Mouse (Mus musculus) ES-E14 (cell line): ENCODE results near the gene Lpp. TPM values are rescaled to one million over a fixed set of nuclear protein-coding genes. Genes with fewer than 3 reads are reported as not detected.

ENCODE experiments used
- DNase-seq: peaks from one replicate; pipeline ENCODE4 v3.0.0-alpha.2; 2013; ENCODE audit warnings: low read depth, low spot score
- H3K27ac ChIP-seq: 2 replicates; pipeline ENCODE4 v1.5.1; 2012; ENCODE audit warnings: low read depth, mild to moderate bottlenecking, low read length, moderate library complexity, mixed read lengths; ENCODE audit not compliant: poor library complexity, insufficient read depth, severe bottlenecking
- H3K36me3 ChIP-seq: 2 replicates; pipeline ENCODE4 v1.6.1; 2012; ENCODE audit warnings: mild to moderate bottlenecking, low read length, moderate library complexity, mixed read lengths; ENCODE audit not compliant: control insufficient read depth, poor library complexity, insufficient read depth, severe bottlenecking
- H3K4me1 ChIP-seq, 2 experiments: fragments of 150-350 bp in 1 of 2; sonication (generic) in 1 of 2; 2 replicates each; pipeline ENCODE4 v1.6.1; 2012; ENCODE audit warnings: low read length in 2 of 2, mild to moderate bottlenecking in 1 of 2, mixed read lengths in 1 of 2; ENCODE audit not compliant: control insufficient read depth in 2 of 2, insufficient read depth in 2 of 2, poor library complexity in 1 of 2
- H3K4me3 ChIP-seq, 2 experiments: fragments of 150-350 bp in 1 of 2; sonication (generic) in 1 of 2; 2 replicates each; pipeline ENCODE4 v1.5.1; 2012; ENCODE audit warnings: low read length in 2 of 2, low read depth in 1 of 2, mild to moderate bottlenecking in 1 of 2, mixed read lengths in 1 of 2; ENCODE audit not compliant: insufficient read depth in 1 of 2, poor library complexity in 1 of 2, severe bottlenecking in 1 of 2
- H3K9ac ChIP-seq: 2 replicates; pipeline ENCODE4 v1.6.1; 2012; ENCODE audit warnings: low read depth, mild to moderate bottlenecking, low read length, mixed read lengths; ENCODE audit not compliant: poor library complexity, insufficient read depth, severe bottlenecking
- H3K9me3 ChIP-seq: fragments of 150-350 bp; sonication (generic); 2 replicates; pipeline ENCODE4 v1.6.1; 2012; ENCODE audit warnings: low read depth, mild to moderate bottlenecking, low read length; ENCODE audit not compliant: control insufficient read depth, insufficient read depth
- CHD2 ChIP-seq: IDR thresholded peaks from 2 replicates; pipeline ENCODE4 v1.6.1; 2014; ENCODE audit warnings: mild to moderate bottlenecking, low read depth, low read length, inconsistent platforms
- HCFC1 ChIP-seq: IDR thresholded peaks from 2 replicates; pipeline ENCODE4 v1.6.1; 2012; ENCODE audit warnings: low read length, inconsistent platforms, borderline replicate concordance; ENCODE audit not compliant: insufficient read depth
- MAFK ChIP-seq: IDR thresholded peaks from 2 replicates; pipeline ENCODE4 v1.6.1; 2014; ENCODE audit warnings: mild to moderate bottlenecking, low read depth, low read length, inconsistent platforms; ENCODE audit not compliant: insufficient read depth
- ZC3H11A ChIP-seq: IDR thresholded peaks from 2 replicates; pipeline ENCODE4 v1.6.1; 2012; ENCODE audit warnings: low read depth, mild to moderate bottlenecking, inconsistent platforms, low read length, borderline replicate concordance
- ZNF384 ChIP-seq: IDR thresholded peaks from 2 replicates; pipeline ENCODE4 v1.6.1; 2012; ENCODE audit warnings: low read depth, low read length, inconsistent platforms
- in situ Hi-C, 2 experiments: fragments of 600-800 bp; cut with MboI; formaldehyde crosslinking; loops; one replicate each; pipeline ENCODE4 v1.15.1; 2025; ENCODE audit warnings: low sequenced_read_pairs in 2 of 2, inconsistent platforms in 1 of 2; ENCODE audit not compliant: unreplicated experiment in 2 of 2
- total RNA-seq: library from RNA; depleted of rRNA; stranded (reverse); fragments of 300-350 nt; gene quantifications from 2 replicates; pipeline ENCODE4 v1.2.3, GENCODE M21; 2012

Gene Lpp
- total RNA-seq, 1 experiment, result 31.4 TPM

DNA sequence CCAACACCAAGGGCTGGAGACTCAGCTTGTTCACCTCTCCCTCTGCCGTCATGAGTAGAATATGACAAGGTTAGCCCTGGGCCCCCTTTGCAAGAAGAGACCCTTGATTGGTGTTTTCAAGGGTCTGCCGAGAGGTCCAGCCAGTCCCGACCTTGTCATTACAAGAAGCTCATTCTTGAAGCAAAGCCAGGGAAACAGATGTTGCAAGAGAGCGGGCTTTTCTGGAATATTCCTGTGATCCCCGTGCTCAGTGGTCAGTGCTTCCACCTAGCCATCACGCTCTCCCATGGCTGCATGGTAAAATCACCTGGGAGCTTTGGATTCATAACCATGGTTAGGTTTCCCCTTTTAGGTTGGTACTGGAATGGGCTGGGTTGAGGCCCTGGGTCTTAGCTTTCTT lies 89.3 kb downstream of the Lpp start:
- Histone ChIP-seq H3K4me1 (no peaks in the 10 kb centered on the region; a peak in 1 of 4 replicates), H3K36me3 (peaks cover 2% of the 10 kb centered on the region; the same call in 1 of the 2 replicates), H3K27ac (no peak overlapping the region), H3K9ac (no peak overlapping the region), H3K4me3 (no peak overlapping the region), H3K9me3 (no peaks in the 10 kb centered on the region)
- in situ Hi-C loops, result loop anchor here in 1 of 2 experiments (10.0 kb wide), 1 partner anchor 582 kb away; no protein-coding TSS in a partner anchor
- no peak for DNase-seq
- no peak for TF ChIP-seq HCFC1
- TF ChIP-seq ZNF384, result no peak
- no peak for TF ChIP-seq ZC3H11A
- TF ChIP-seq MAFK, result no peak
- TF ChIP-seq CHD2, result no peak

DNA sequence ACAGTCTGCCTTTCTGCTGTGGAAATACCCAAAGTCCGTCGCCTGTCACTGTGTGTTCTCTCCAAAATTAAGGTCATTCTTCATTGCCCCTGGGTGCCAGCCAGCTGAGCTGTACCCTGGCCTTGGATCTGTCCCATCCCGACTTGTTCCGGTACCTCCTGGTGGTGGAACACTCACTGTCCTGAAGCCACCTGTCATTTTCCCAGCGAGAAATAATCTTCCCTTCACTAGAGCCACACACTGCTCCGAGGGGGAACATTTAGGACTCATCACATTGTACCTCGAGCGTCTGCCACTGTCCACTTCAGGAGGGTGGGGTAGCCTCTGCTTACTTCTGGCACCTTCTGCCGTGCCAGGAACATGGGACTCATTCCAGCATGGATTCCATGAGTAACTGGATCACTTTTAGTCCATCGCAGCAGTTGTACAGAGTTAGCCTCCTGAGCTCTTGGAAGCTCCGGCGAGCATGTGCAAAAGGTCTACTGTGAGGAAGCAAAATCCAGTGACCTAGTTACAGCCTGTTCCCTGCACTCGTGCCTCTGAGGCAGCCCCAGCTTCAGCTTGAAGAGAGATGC lies 90.3 kb downstream of the Lpp start:
- H3K4me3 ChIP-seq, result no peak overlapping the region
- TF ChIP-seq ZC3H11A (no peak), ZNF384 (no peak), MAFK (no peak), CHD2 (no peak), HCFC1 (no peak)
- no peaks in the 10 kb centered on the region for H3K9me3 ChIP-seq
- H3K4me1 ChIP-seq, result no peaks in the 10 kb centered on the region; a peak in 1 of 4 replicates
- in situ Hi-C loops, result loop anchor here in 1 of 2 experiments (10.0 kb wide), 1 partner anchor 581 kb away; no protein-coding TSS in a partner anchor
- peaks cover 2% of the 10 kb centered on the region; the same call in 1 of the 2 replicates for H3K36me3 ChIP-seq
- no peak overlapping the region for H3K27ac ChIP-seq
- H3K9ac ChIP-seq, result no peak overlapping the region
- DNase-seq, result no peak

DNA sequence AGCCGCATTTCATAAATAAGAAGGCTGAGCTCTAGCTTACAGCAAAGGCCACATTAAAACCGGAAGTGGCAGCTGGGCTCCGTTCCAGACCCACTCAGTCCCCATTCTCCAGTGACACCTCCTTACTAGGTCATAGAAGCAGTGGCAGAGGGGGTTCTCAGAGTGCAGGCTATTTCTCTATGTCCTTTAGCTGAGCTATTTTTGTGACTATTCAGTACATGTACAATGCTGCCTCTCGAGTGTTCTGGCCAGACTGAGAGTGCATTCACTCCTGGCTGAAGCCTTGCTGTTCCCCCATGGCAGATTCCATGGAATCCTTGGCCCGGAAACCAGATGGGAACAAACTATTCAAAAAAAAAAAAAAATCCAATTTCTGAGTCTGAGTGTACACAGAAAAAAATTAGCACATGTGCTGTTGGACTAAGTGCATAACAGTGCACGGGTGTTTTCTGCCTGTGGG lies 94.5 kb downstream of the Lpp start:
- H3K4me1 ChIP-seq, result peaks cover 0 to 2% of the 10 kb centered on the region in 2 experiments; a peak in 1 of 4 replicates
- H3K9me3 ChIP-seq, result no peaks in the 10 kb centered on the region
- in situ Hi-C loops, result loop anchor here in 1 of 2 experiments (10.0 kb wide), 1 partner anchor 577 kb away; no protein-coding TSS in a partner anchor
- no peak for DNase-seq
- no peak overlapping the region for H3K9ac ChIP-seq
- TF ChIP-seq MAFK (no peak), CHD2 (no peak), HCFC1 (no peak), ZNF384 (no peak), ZC3H11A (no peak)
- H3K4me3 ChIP-seq, result no peak overlapping the region
- H3K36me3 ChIP-seq, result peaks cover 2% of the 10 kb centered on the region; the same call in 1 of the 2 replicates
- no peak overlapping the region for H3K27ac ChIP-seq

DNA sequence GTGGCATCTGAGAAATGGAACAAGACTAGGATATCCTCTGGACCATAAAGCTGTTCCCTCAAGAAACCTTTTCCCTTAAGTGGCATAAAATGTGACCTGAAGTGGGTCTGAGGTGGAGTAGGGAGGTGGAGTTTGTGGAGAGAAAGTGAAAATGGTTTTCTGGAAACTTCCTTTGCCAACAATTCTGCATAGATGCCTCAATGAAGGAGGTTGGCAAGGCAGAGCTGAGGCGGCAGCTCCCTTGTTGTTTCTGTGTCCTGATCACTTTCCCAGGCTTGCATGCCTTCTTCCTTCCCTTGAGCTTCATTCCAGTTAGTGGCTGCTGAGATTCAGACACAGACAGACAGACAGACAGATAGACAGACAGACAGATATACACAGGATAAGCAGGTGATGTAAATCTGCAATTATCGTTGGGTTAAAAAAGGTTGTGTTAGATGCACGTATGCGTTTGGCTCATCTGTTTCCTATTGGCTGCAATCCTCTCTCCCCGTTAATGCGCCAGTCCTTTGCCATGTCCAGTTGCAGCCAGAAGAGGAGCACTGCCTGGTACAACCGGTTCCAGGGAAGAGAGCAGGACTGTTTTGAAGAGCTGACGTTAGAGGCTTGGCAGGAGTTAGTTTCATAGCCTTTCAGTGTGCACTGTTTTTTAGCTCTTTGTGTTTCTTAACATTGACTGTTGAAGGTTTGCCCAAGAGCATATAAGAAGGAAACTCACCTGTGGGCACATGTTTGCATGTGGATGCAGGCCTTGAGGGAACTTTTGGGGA lies 96.4 kb downstream of the Lpp start:
- in situ Hi-C loops, result loop anchor here in 1 of 2 experiments (10.0 kb wide), 1 partner anchor 575 kb away; no protein-coding TSS in a partner anchor
- no peak overlapping the region for H3K9ac ChIP-seq
- H3K36me3 ChIP-seq, result no peaks in the 10 kb centered on the region
- peaks cover 0 to 2% of the 10 kb centered on the region in 2 experiments; a peak in 1 of 4 replicates for H3K4me1 ChIP-seq
- H3K27ac ChIP-seq, result no peak overlapping the region
- TF ChIP-seq MAFK, result no peak
- no peak for TF ChIP-seq ZNF384
- no peak for TF ChIP-seq ZC3H11A
- no peak for TF ChIP-seq HCFC1
- no peak for DNase-seq
- no peak overlapping the region for H3K4me3 ChIP-seq
- H3K9me3 ChIP-seq, result no peaks in the 10 kb centered on the region; the same call in 1 of the 2 replicates
